Mouse (Mus musculus): ENCODE measurements at regions not wholly inside any gene's neighbourhood (a gene's known extent, or its start where the extent isn't known, plus 50 kb on each side); places are given as distances from the start of the nearest gene placed in this dataset.

- Histone ChIP-seq H3K27me3 (replicated peaks) (no peaks in the 10 kb centered on the region), H3K4me1 (no peaks in the 10 kb centered on the region), H3K36me3 (no peaks in the 10 kb centered on the region), H3K4me2 (no peak overlapping the region), H3K4me3 (no peak overlapping the region), H3K9ac (no peak overlapping the region), H3K9me3 (replicated peaks) (no peaks in the 10 kb centered on the region), H3K27ac (no peak overlapping the region)
- WGBS (ENCODE audit: insufficient replicate concordance), result 68% methylated on average over 6 of the region's 6 CpGs
- no peak for ATAC-seq
Measured at GRCm38 (mm10) chr14:105056171-105056570, 121.0 kb downstream of the Rbm26 start.

DNA sequence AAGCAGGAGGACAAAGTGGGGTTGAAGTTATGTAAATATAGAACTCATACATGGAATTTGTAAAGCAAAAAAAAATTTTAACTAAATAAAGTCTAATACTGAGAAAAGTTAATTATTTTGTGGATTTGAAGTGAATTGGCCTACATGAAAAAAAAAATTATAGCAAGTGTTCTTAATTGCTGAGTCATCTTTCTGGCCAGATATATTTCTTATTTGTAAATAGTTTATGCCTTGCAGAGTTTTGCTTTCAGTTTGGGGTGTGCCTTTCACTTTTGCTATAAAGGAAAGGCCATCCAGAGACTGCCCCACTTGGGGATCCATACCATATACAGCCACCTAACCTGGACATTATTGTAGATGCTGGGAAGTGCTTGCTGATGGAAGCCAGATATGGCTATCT lies 138.3 kb downstream of the Rbm26 start:
- ATAC-seq, result no peak
- Histone ChIP-seq H3K27ac (no peak overlapping the region), H3K4me1 (no peaks in the 10 kb centered on the region), H3K4me2 (no peak overlapping the region), H3K4me3 (no peak overlapping the region), H3K9ac (no peak overlapping the region), H3K9me3 (replicated peaks) (no peaks in the 10 kb centered on the region), H3K27me3 (replicated peaks) (no peaks in the 10 kb centered on the region), H3K36me3 (no peaks in the 10 kb centered on the region)

DNA sequence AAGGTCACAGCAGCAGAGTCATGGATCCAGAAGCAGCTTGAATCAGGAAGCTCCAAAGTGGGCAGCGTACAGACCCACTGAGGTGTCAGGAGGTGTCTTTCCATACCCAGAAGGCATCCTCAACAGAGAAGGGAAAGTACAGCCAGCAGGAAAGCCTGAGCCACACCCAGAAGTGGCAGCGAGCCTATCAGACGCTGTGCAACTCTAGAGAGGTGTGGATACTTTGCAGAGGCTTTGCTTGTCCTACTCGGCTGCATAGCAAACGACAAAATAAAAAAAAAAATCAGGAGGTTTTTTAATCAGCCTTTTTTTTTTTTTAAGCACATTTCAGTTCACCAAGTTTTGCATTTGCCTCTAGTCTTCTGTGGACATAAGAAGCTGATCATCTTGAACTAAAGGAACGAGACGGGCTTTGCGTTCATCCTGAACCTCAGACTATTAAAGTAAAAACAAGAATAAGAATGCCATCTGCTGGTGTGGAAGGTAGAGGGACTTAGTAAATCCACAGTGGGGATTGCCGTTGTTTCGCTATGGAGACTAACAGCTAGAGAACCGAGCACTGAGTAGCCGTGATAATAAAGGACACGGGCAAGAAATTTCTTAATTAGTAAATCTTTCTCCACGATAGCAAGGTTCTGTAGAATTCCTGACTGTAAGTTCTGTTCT lies 142.3 kb downstream of the Rbm26 start:
- Histone ChIP-seq H3K4me2 (no peak overlapping the region), H3K9ac (no peak overlapping the region), H3K4me3 (no peak overlapping the region), H3K27ac (no peak overlapping the region), H3K36me3 (no peaks in the 10 kb centered on the region), H3K27me3 (replicated peaks) (no peaks in the 10 kb centered on the region), H3K9me3 (replicated peaks) (no peaks in the 10 kb centered on the region), H3K4me1 (no peaks in the 10 kb centered on the region)
- WGBS (ENCODE audit: insufficient replicate concordance), result 39% methylated on average over 14 of the region's 14 CpGs
- no peak for ATAC-seq

- no peak for ATAC-seq
- 59% methylated on average over 6 of the region's 6 CpGs for WGBS (ENCODE audit: insufficient replicate concordance)
- no peaks in the 10 kb centered on the region for H3K27me3 ChIP-seq (replicated peaks)
Measured at GRCm38 (mm10) chr14:105019971-105020370, 157.2 kb downstream of the Rbm26 start.

DNA sequence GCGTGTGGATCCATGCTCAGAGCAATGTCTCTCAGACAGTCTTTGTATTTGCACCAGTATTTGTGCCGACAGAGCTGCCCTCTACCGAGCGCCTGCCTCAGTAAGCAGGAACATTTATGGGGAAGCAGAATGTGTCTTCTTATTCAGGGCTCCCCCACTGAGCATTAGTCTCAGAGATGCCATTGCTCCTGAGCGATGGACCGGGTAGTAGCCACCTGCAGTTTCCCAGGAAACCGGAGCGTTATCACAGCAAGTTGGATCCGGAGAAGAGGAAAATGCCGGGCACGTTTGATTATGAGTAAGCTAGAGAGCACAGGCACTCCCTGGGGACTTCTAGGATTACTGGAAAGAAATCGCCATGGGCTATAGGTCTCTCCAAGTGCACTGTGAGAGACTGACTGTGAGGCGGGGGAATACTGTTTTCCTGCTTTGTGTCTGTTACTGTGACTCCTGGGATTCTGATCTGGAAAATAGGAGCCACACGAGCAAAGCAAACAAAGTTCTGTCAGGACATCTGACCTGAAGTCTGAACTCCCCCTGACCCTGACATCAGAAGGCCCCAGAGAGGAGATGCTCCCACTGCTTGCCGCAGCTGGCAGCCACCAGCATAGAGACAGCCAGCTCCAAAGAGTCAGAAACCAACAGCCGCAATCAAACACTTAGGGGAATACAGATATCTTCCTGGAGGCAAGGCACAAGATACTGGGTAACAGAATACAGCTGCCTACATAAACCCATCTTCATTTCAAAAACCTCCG lies 160.9 kb downstream of the Rbm26 start:
- no peaks in the 10 kb centered on the region for H3K4me1 ChIP-seq
- H3K9ac ChIP-seq, result no peak overlapping the region
- no peaks in the 10 kb centered on the region for H3K27me3 ChIP-seq (replicated peaks)
- no peak overlapping the region for H3K4me2 ChIP-seq
- H3K27ac ChIP-seq, result no peak overlapping the region
- H3K36me3 ChIP-seq, result no peaks in the 10 kb centered on the region
- no peak overlapping the region for H3K4me3 ChIP-seq
- ATAC-seq, result no peak
- WGBS (ENCODE audit: insufficient replicate concordance), result 74% methylated on average over 17 of the region's 17 CpGs
- H3K9me3 ChIP-seq (replicated peaks), result no peaks in the 10 kb centered on the region

More at GRCm38 (mm10) chr14:105019971-105020370, 157.2 kb downstream of the Rbm26 start:
- no peak overlapping the region for H3K27ac ChIP-seq
- no peaks in the 10 kb centered on the region for H3K36me3 ChIP-seq
- H3K4me2 ChIP-seq, result no peak overlapping the region
- H3K9ac ChIP-seq, result no peak overlapping the region
- H3K9me3 ChIP-seq (replicated peaks), result no peaks in the 10 kb centered on the region
- H3K4me1 ChIP-seq, result no peaks in the 10 kb centered on the region
- no peak overlapping the region for H3K4me3 ChIP-seq

DNA sequence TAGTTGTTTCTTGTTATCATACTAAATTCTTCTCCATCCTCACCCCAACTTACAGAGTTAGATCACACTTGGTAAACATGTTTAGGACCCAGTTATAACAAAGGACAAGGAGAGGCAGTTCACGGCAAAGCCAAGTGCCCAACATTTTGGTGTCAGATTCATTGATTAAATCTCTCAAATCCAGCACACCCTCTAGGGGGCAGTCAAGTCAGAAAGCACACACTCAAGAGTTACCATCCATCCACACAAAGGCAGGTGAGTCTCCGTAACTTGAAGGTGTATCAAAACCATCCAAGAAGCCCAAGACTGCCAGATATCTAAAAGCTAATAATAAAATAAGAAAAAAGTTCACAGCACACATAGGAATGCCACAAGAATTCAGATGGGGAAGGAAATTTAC lies 161.8 kb downstream of the Rbm26 start:
- no peaks in the 10 kb centered on the region for H3K9me3 ChIP-seq (replicated peaks)
- no peak overlapping the region for H3K9ac ChIP-seq
- H3K4me2 ChIP-seq, result no peak overlapping the region
- H3K4me3 ChIP-seq, result no peak overlapping the region
- no peak for ATAC-seq
- no peaks in the 10 kb centered on the region for H3K4me1 ChIP-seq
- no peak overlapping the region for H3K27ac ChIP-seq
- H3K36me3 ChIP-seq, result no peaks in the 10 kb centered on the region
- WGBS (ENCODE audit: insufficient replicate concordance), result 68% methylated on average over 2 of the region's 2 CpGs
- H3K27me3 ChIP-seq (replicated peaks), result no peaks in the 10 kb centered on the region

DNA sequence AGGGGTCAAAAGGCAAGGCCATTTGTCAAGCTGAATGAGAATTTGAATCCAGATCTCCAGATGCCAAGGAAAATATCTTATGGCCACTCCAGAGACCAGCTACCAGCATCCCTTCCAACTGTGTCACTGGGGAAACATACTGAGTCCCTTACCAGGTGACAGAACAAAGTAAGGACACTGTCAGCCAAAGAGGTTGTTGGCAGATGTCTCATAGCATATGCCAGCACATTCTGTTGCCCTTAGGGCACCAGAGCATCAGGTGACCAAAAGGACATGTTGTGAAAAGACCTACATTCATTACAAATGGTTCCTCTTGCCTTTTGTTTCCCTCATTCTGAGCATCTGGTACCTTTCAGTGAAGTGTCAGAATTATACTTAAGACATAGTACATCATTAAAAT lies 166.4 kb downstream of the Rbm26 start:
- ATAC-seq, result no peak
- no peak overlapping the region for H3K4me2 ChIP-seq

DNA sequence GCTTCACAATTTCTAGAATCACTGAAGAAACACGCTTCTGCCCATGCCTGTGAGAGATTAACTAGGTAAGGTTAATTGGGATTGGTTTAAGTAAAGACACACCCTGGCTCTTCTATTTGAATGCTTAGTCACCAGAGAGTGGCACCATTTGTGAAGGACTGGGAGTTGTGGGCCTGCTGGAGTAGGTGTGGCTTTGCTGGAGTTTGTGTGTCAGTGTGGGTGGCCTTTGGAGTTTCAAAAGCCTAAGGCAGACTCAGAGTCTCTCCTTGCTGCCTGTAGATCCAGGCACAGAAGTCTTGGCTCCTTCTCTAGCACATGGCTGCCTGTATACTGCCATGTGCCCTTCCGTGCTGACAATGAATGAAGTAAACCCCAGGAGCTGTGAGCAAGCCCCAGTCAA lies 168.8 kb downstream of the Rbm26 start:
- 71% methylated on average over 2 of the region's 2 CpGs for WGBS (ENCODE audit: insufficient replicate concordance)
- Histone ChIP-seq H3K36me3 (no peaks in the 10 kb centered on the region), H3K27ac (no peak overlapping the region), H3K4me1 (no peaks in the 10 kb centered on the region), H3K4me3 (no peak overlapping the region), H3K27me3 (replicated peaks) (no peaks in the 10 kb centered on the region), H3K9ac (no peak overlapping the region), H3K9me3 (replicated peaks) (no peaks in the 10 kb centered on the region), H3K4me2 (no peak overlapping the region)
- ATAC-seq, result no peak

More for the DNA sequence above, 166.4 kb downstream of the Rbm26 start:
- H3K9ac ChIP-seq, result no peak overlapping the region
- no peak overlapping the region for H3K27ac ChIP-seq
- H3K4me1 ChIP-seq, result no peaks in the 10 kb centered on the region
- H3K4me3 ChIP-seq, result no peak overlapping the region
- H3K27me3 ChIP-seq (replicated peaks), result no peaks in the 10 kb centered on the region
- H3K9me3 ChIP-seq (replicated peaks), result no peaks in the 10 kb centered on the region
- no peaks in the 10 kb centered on the region for H3K36me3 ChIP-seq

DNA sequence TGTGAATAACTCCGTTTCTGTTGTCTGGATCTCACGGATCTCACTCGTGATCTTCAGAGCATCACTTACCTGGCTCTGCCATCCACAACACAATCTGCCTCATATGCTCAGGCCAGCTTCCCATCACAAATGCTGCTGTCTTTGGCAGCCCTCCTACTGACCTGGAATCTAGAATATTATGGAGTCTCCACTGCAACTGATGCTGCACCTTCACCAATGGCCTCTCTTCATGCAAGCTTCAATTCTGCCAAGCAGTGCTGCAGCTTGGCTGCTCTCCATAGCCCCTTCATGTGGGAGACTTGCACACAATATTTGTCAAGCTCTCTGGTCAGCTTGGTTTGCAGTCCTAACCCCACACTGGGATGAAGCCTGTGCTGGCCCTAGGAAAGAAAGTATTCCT lies 183.1 kb downstream of the Rbm26 start:
- Histone ChIP-seq H3K27ac (no peak overlapping the region), H3K27me3 (replicated peaks) (no peaks in the 10 kb centered on the region), H3K9ac (no peak overlapping the region), H3K4me3 (no peak overlapping the region), H3K4me2 (no peak overlapping the region), H3K9me3 (replicated peaks) (no peaks in the 10 kb centered on the region), H3K4me1 (no peaks in the 10 kb centered on the region), H3K36me3 (no peaks in the 10 kb centered on the region)
- ATAC-seq, result no peak
- WGBS (ENCODE audit: insufficient replicate concordance), result 72% methylated on average over 3 of the region's 3 CpGs

DNA sequence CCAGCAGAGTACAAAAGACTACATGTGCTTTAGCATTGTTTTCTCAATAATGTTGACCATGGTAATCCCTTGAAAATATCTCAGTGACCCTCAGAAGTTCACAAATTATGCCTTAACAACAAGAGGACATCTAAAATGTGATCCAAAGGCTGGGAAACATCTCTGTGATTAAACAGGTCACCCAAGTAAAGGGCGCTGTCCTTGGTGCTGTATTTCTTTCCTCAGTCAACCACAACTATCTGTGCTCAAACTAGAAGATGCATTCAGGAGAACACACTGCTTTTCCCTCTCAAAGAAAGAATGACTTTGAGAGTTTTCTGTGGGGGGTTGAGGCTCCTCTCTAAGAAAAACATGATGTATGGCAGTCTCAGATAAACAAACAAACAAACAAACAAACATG lies 211.1 kb downstream of the Rbm26 start:
- Histone ChIP-seq H3K9ac (no peak overlapping the region), H3K9me3 (replicated peaks) (no peaks in the 10 kb centered on the region), H3K4me3 (no peak overlapping the region), H3K4me1 (no peaks in the 10 kb centered on the region), H3K27ac (no peak overlapping the region), H3K27me3 (replicated peaks) (no peaks in the 10 kb centered on the region), H3K36me3 (no peaks in the 10 kb centered on the region), H3K4me2 (no peak overlapping the region)
- ATAC-seq, result no peak
- WGBS (ENCODE audit: insufficient replicate concordance), result 48% methylated on average over 1 of the region's 1 CpGs

DNA sequence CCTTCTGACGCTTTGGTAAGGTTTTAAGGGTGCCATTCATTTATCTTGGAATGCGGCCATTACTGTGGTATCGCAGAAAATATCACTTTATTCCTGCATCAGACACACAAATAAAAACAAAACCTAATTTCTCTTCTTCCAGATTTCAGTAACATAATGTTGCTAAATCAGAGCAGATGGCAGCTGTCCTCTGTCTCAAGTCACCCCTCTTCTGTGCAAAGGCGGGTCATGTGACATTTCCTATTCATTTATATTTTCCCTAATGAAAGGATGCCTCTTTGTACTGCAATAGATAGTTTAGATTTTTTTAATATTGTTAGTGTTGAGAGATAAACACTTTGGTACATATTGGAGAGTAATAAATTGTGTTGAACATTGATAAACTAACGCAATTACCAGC lies 233.7 kb downstream of the Rbm26 start:
- H3K4me2 ChIP-seq, result no peak overlapping the region

DNA sequence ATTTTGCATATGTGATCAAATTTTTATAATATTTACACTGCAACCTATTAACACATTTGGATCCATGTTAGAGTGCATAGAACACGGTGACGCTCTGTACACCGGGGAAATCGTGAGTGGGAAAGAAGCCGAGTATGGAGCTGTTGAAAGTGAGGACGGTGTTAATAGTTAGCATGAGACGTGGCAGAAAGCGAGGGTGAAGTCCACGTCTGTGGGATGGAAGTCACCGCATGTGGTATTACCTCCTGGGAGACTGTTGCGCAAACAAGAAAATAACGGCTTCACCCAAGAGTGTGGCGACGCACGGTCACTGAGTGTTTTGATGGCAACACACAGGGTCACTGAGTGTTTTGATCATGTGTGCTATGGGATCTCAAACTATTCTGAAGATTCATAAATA lies 237.2 kb downstream of the Rbm26 start:
- Histone ChIP-seq H3K4me3 (no peak overlapping the region), H3K36me3 (no peaks in the 10 kb centered on the region), H3K9ac (no peak overlapping the region), H3K9me3 (replicated peaks) (no peaks in the 10 kb centered on the region), H3K27me3 (replicated peaks) (no peaks in the 10 kb centered on the region), H3K4me2 (no peak overlapping the region), H3K4me1 (no peaks in the 10 kb centered on the region), H3K27ac (no peak overlapping the region)
- no peak for ATAC-seq
- 80% methylated on average over 15 of the region's 15 CpGs for WGBS (ENCODE audit: insufficient replicate concordance)

More for the DNA sequence above, 233.7 kb downstream of the Rbm26 start:
- 75% methylated on average over 5 of the region's 5 CpGs for WGBS (ENCODE audit: insufficient replicate concordance)
- Histone ChIP-seq H3K4me1 (no peaks in the 10 kb centered on the region), H3K9ac (no peak overlapping the region), H3K9me3 (replicated peaks) (no peaks in the 10 kb centered on the region), H3K4me3 (no peak overlapping the region), H3K36me3 (no peaks in the 10 kb centered on the region), H3K27ac (no peak overlapping the region), H3K27me3 (replicated peaks) (no peaks in the 10 kb centered on the region)
- no peak for ATAC-seq

Measured in liver, embryonic 12.5 days (tissue).